Mouse (Mus musculus): ENCODE data around the gene Dyrk3. TPM values are rescaled to one million over a fixed set of nuclear protein-coding genes. Genes with fewer than 3 reads are reported as not detected.
"Not testable (repeated sequence)": the region's sequence is repeated elsewhere in the genome, so short reads cannot be mapped to it uniquely, and the experiment has no call there.

The Dyrk3 gene
- total RNA-seq, 1 experiment from 2014 or later, result 4.9 TPM

DNA sequence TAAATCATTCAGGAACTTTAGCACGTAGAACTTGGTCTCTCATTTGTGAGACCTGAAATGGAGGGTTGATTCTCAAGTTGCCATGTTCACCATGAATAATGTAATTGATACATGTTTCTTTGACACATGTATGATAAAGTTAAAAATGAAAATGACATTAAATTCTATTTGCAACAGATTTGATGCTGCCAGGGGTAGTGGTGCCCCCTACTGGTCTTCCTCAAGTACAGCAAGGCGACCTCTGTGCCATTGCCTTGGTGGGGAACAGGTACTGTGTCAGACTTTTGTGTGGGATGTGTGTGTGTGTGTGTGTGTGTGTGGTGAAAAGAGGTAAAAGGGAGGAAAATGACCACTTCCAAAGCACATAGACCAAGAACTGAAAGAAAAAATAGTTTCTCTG lies 17.3 kb upstream of the Dyrk3 start:
- peak; percentile 42 for DNase-seq

DNA sequence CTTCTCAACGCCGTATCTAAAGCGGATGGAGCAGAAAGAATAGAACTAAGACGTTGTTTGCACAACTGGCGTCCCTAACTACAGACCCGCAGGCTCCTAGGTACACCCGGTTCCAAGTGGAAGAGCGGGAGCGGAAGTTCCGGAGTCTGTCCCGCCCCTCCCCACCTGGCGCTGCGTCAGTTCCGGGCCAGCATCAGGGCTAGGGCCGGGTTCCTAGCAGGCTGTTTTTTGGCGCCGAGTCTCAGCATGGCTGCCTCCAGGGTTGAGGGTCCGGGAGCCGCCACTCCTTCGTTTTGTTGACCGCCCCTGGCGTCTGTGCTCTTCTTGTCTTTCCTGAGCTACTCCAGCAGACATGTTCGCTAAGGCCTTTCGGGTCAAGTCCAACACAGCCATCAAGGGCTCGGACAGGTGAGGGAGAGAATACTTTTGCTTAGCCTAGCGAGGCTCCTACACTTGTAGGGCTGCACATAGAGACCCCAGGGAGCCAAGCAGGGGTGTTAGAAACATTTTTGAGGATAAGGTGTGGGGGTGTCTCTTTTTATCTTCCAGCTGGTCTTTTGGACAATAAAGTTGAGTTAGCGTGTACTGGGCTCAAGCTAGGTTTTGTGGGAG lies 15.0 kb upstream of the Dyrk3 start, which contains the start of gene Eif2d:
Gene Eif2d, plus strand, starts transcription at position 164 of the 612 bp plus-strand sequence.
- peak; percentile 89 for DNase-seq

DNA sequence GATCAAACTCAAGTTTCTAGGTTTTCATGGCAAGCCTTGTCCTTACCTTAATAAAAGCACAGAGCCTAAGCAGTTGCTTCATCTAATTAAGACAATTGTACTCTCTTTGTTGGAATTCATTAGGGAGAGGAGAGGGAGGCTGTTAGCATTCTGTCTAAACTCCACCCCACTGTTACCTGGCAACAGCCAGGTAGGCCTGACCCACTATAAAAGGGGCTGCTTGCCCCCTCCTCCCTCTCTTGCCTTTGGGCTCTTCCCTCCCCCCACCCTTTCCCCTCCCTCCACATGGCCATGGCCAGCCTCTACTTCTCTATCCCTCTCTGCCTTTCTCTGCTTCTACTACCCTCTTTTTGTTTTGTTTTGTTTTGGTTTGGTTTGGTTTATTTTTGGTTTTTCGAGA lies 11.4 kb upstream of the Dyrk3 start:
- no peak for DNase-seq

DNA sequence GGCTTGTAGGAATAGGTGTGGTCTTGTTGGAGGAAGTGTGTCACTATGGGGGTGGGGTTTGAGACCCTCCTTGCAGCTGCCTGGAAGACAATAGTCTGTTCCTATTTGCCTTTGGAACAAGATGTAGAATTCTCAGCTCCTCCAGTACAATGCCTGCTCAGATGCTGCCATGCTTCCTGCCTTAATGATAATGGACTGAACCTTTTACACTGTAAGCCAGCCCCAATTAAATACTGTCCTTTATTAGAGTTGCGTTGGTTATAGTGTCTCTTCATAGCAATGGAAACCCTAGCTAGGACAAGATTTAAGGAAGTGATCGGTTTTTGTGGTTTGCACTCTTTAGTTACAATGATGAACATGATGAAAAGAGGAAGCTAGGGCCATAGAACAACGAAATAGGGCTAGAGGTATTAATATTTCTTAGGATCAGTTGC lies 8.1 kb upstream of the Dyrk3 start:
- DNase-seq, result no peak

DNA sequence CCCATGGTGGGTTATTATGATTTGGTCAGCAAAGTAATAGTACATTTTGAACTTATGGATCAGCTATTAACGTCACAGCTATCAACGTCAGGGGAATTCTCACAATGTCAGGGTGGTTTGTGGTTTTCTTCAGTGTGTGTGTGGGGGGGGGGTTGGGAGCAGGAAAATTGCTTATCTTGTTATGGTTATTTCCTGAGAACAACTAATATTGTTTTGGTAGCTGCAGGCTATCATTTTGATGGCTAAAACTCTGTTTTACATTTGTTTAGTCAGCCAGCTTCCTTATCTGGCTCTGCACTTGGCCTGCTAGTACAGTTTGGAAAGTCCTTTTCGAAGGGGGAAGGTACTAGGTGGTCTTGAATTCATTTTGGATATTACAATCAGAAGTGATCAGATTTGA lies 7.1 kb upstream of the Dyrk3 start:
- DNase-seq, result not testable (repeated sequence)

DNA sequence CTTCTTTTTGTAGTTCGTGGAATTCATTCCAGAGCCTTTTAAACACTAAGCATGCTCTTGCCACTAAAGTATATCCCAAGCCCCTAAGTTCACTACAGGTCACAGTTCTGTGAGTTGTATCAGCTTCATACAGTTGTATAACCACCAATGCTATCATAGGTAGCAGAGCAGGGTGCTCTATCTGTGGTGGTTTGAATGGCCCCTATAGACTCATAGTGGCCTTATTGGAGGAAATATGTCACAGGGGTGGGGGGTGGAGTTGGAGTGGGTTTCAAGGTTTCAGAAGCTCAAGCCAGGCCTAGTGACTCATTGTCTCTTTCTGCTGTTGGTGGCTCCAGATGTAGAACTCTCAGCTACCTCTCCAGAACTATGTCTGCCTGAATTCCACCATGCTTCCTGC lies 4.3 kb upstream of the Dyrk3 start:
- DNase-seq, result no peak

DNA sequence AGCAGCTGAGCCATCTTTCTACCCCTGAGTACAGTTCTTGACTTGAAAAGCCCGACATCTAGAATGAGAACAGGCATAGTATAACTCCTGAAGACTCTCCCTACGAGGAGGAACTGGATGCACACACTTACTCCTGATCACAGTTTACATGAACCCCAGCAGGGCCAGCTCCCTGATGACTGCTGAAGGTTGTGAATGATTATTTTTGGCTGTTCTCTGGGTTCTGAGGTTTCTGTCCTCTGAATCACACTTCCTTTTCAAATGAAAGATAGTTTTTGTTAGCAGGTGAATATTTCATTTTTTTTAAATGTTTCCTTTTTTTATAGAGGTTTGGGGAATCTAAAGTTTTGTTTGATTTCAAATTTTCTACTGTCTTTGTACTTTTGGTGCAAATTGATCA lies 3.3 kb upstream of the Dyrk3 start:
- DNase-seq, result no peak

DNA sequence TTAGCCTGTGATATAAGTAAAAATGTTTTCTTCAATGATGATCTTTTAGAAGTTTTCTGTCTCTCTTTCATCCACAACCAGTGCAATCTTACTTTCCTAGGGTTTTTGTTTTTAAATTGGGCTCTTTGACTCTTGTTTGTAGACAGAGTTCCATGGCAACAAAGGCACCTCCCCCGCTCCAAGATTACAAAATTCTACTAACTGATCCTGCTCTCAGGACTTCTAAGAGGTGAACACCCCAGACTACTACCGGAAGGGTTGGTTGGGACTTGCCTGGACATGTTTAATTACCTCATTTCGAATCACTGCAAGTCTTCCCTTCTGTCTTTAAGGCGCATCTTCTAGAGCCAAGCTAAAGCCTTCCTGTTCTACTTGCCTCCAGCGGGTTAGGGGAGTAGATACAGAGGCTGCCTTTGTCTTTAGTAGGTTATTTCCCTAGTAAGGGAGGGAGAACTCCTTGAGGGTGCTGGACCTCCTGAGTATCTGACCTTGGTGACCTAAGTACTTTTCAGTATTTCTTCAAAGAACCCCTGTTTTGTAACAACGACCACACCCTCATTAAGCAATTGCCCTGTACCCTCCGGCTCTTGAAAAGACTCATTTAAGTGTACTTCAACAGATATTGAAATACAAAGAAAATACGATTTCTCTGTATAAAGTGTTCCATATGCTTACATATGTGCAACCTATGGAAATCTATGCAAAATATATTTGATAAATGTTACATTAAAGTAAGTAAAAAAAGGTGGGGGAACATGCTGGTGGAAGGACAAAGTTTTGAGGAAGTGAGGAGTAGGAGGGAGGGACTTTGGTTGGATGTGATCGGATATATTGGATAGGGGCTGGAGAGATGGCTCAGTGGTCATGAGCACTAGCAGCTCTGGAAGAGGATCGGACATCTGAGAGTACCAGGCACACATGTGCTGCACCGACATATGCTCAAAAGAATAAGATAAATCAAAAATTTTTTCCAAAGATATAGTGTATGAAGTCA lies 1.3 kb upstream of the Dyrk3 start:
- no peak for DNase-seq

DNA sequence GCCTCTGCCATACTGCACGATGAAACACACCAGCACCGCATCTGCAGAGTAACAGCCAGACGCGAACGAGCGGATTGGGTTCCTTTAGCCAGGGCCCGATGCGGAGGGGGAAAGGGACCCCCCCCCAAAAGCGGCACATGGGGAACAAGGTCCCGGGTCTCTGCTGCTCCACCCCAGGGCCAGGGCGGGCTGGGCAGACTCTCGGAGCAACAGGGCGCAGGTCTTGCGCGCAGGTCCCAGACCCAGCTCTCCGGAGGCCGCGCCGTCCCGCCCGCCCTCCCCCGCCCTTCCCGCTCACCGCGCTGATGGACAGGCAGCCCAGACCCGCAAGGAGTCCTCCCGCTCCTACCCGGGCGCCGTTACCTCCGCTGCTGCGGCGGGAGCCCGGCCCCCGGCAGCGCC lies 422 bp downstream of the Dyrk3 start:
- no peak for DNase-seq

DNA sequence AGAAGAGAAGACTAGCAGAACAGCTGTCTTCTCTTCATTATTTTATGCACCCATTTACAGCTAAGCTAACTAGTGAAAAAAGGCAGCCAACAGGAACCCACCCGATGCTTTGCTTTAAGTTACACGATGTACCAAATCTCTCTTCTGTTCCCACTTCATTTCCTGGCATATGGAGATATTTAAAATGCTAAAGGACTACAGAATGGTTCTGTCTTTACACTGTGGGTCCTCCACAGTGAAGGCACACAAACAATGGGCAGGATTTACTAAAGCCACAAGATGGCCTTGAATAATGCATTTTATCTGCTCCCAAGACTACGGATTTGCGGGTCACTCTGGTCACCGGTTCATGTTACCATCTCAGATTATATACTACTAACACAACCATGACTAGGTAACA lies 1.0 kb downstream of the Dyrk3 start:
- DNase-seq, result no peak

DNA sequence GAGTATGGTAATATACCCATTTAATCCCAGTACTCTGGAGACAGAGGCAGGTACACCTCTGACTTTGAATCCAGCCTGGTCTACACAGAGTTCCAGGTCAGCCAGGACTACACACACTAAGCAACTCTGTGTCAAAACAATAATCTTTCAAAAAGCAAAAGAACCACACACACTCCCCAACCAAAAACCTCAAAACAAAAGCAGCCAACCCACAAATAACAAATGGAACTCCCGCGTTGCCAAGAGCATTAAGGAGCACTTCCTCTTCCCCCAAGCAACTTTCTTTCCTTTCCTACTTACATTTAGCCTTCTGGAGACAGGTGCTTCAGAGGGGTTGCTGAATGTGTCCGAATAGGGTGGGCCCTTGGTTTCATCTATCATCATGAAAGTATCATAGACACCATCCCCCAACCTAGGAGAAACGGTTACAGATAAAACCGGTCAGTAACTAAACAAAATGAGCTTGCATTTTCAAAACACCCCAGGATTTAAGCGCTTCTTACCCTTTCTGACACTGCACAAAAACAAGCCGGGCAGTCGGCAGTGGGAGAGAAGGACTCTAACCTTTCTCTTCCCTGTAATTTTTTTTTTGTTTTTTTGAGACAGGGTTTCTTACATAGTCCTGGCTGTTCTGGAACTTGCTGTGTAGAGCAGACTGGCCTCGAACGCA lies 2.0 kb downstream of the Dyrk3 start:
- no peak for DNase-seq

DNA sequence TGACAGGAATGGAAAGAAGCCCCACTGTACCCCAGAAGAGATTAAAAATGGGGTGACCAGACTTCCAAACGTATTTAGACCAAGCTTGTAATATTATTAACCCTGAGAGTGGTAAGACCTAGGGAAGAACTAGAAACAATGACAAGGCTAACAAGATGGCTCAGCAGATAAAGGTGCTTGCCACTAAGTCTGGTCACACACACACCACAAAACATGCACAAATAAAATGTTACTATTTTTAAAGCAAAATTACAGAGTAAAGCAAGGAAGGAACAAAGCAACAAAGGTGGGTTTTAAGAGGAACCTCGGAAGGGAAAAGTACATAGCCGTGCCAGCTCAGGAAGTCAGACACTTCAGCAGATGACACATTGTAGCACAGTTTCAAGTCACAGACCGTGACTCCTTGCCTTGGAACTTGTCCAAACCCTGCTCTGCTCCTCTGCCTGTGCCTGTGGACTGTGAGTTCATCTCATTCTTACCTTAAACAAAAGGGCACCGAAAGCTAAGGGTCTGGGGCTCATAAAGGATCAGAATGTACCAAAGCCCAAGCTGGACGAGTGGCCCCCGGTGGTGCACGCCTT lies 3.1 kb downstream of the Dyrk3 start:
- peak; percentile 66 for DNase-seq

DNA sequence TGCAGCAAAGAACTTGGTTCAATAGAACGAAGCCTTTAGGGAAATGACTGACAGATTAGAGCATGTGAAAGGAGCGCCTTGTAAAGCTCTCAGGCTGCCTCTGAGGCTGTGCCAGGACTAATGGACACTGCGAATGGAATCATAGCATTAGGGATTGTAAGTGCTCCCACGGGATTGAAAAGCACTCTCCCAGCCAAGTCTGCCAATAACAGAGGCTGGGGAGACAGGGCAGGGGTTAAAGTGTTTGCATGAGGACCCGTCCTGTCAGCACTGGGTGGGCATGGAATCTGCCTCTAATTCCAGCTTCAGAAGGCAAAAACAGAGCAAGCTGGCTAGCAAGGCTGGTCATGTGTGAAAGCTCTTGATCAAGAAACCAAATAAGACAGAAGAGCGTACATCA lies 3.9 kb downstream of the Dyrk3 start:
- no peak for DNase-seq

DNA sequence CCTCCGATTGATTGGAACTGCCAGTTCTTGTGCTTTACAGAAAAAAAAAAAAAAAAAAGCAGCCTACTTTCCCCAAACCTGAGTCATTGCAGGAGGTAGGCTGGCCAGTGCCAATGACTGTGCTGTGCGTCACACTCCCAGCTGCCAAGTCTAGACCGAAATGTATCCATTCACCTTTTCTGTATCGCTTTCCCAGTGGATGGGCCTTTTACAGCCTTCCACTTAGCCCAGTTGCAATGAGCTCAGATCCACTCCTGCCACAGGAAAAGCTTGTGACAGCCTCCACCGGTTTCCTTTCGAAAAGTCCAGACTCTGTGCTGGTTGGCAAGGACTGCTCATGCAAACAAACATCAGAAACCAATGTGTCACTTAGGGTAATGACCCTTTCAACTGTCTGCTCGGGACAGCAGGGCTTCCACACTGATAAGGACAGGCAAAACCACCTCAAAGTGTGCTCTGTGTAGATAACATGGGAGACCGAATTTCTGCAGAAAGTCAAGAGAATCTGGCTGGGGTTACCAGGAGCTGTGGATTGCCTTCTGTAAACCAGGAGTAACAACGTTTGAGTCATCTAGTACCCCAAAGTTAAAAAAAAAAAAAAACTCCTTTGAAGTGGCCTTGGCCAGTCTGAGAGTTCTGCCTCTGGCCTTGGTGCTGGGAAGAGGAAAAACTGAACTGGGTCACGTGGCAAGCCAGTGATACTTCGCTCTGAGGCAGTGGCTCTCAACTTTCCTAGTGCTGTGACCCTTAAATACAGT lies 12.0 kb downstream of the Dyrk3 start:
- peak; percentile 78 for DNase-seq

DNA sequence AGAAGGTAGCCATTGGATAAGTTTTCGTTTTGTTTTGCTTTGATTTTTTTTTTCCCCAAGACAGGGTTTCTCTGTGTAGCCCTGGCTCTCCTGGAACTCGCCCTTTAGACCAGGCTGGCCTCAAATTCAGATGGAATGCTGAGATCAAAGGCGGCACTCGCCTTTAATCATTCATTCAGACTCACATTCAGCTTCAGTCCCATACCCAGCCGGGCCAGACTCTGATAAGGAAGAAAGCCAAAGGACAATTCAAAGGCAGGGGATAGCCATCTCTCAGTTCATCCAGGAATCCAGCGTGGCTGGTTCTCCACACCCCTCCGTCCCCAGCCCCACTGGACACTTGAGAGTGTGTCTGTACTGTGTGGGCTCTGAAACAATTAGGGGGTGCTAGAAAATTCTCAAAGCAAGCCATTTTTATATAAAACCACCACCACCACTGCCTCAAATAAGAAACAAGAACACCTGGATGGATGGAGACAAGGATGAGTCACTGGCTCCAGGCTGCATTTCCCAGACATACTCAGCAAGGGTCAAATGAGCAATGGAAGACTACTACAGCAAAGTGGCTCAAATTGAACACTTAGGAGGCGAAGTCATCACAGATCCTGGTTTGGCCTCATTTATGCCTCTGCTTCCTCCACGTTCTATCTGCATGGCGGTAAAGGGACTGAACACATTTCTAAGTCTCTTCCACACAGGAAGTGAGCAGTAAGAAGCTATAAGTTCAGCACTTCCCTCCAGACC lies 14.4 kb downstream of the Dyrk3 start:
- DNase-seq, result no peak

DNA sequence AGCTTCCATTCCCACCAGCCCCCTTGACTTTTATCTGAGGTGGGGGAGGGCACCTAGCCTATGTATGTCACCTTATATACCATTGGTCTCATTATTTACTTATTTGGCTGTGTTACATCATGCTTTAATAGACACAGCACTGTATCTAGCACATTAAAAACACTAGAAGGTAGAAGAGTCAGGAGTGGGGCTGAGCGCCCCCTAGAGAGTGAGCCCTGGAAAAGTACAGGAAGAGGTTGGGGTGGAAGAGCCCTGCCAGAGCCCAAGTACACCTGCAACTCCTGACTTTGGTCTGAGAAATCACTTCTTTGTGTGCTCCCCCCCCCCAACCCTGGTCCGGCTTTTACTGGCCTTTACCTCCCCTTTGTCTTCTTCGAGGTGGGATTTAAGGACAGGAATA lies 16.2 kb downstream of the Dyrk3 start:
- DNase-seq, result no peak

DNA sequence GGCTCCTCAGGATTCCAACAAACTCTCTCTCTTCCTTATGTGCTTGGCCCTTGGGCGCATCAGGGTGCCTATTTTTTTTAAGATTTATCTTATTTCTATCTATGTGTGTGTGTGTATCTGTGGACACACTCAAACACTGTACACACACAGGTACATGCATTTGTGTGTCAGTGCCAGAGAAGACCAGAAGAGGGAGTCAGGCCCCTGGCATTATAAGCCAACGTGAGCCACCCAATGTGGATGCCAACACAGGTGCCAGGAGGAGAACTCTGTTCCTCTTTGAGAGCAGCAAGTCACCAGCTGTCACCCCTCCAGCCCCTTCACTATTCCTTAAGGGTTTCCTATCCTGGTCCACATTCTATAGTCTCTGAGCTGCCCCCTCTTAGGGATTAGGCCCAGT lies 19.1 kb downstream of the Dyrk3 start:
- DNase-seq, result peak; percentile 46

DNA sequence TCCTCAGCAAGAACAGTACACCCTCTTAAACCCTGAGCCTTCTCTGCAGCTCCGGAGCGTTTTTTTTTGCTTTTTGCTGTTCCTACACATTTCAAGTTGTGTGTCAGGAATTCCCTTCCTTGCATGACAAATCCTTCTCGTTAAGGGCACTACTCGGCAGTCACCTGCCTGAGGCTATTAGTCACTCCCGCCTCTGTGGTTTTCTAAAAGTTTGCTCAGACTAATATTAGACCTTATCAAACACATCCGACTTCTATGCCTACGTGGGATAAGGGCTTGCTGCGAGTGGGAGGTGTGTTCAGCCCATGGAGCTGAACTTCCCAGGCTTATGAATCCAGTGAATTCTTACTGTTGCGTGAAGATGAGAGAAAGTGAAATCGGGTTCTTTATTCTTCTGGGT lies 19.6 kb downstream of the Dyrk3 start:
- DNase-seq, result no peak

DNA sequence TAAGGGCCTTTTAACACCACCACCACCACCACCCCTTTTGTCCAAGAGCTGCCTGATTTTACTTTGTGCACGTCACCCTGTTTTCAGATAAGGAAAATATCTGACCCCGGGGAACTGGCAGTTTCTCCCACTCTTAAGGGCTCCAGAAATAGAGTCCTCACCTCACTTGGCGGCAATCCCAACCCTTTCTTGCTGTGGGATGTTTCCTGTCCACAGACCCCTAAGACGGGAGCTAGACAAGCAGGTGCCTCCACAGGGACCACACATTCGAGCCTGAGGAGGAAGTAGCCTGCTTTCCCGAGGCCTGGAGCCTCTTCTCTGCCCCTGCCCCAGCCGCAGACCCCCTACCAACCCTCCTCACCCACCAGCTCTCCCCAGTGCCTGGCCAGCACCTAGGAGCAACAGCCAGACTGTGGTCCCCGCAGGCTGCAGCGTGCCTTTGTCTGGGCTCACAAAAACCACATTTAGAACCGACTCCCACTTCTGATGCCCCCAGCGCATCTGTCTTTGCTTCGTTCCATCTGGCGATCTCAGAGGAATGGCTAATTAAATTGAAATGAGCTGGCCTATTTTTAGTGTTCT lies 21.6 kb downstream of the Dyrk3 start:
- no peak for DNase-seq

DNA sequence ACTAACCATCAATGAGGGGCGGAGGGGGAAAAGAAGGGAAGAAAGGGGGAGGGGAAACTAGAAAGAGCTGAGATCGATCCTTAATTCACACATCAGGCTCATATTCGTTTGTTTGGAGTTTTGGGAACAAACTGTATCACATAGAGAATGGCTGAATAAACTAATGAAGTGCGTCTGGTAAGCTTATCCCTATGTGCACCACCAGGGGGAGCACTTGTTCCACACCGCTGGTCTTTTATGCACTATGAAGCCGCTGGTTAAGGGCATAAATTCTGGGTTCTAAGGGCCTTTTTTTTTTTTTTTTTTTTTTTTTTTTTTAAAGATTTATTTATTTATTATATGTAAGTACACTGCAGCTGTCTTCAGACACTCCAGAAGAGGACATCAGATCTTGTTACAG lies 22.2 kb downstream of the Dyrk3 start:
- DNase-seq, result peak; percentile 66

DNA sequence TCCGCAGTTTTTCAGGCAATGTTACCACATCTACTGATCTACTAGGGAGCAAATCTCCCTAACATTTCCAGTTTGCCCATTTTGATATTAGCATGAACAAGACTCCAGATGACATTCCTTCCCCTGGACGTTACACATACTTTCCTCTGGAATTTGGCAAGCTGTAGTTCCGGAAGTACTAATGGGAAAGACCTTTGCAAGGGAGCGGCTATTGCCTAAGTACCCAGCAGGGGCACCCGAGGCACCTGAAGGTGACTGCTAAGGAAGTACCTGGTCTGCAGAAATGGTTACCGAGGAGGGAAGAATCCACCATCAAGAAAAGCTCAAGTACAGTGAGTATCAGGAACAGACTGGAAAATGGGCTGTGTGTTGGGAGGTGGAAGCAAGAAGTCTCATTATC lies 25.6 kb downstream of the Dyrk3 start:
- DNase-seq, result no peak
